Mouse (Mus musculus): ENCODE data around the gene Eml4. TPM values are rescaled to one million over a fixed set of nuclear protein-coding genes. Genes with fewer than 3 reads are reported as not detected.
A peak's percentile ranks its signal among the peaks of the same experiment; 100 is the strongest.

Eml4 gene
- total RNA-seq, 2 experiments from 2014 or later: 38.0 to 79.6 TPM

GRCm38 (mm10) chr17:83340895-83341524, 9.7 kb upstream of the Eml4 start:
- ATAC-seq (replicated peaks; ENCODE audit: poor library complexity): no peak

GRCm38 (mm10) chr17:83344226-83344625, 6.5 kb upstream of the Eml4 start:
- no peak for ATAC-seq (replicated peaks; ENCODE audit: poor library complexity)

- peak; percentile 61 for ATAC-seq (replicated peaks; ENCODE audit: poor library complexity)
Measured at GRCm38 (mm10) chr17:83348056-83348822, 2.5 kb upstream of the Eml4 start.

- peak; percentile 2; the same call in 1 of the 2 replicates for ATAC-seq (replicated peaks; ENCODE audit: poor library complexity)
Measured at GRCm38 (mm10) chr17:83351119-83351531, 394 bp downstream of the Eml4 start.

GRCm38 (mm10) chr17:83351601-83352413, 1.1 kb downstream of the Eml4 start:
- peak; percentile 56 for ATAC-seq (replicated peaks; ENCODE audit: poor library complexity)

- no peak for ATAC-seq (replicated peaks; ENCODE audit: poor library complexity)
Measured at GRCm38 (mm10) chr17:83352456-83352855, 1.7 kb downstream of the Eml4 start.

- ATAC-seq (replicated peaks; ENCODE audit: poor library complexity): no peak
Measured at GRCm38 (mm10) chr17:83353011-83353410, 2.3 kb downstream of the Eml4 start.

- no peak for ATAC-seq (replicated peaks; ENCODE audit: poor library complexity)
Measured at GRCm38 (mm10) chr17:83353460-83353859, 2.7 kb downstream of the Eml4 start.

GRCm38 (mm10) chr17:83355481-83355880, 4.8 kb downstream of the Eml4 start:
- ATAC-seq (replicated peaks; ENCODE audit: poor library complexity): no peak

GRCm38 (mm10) chr17:83359934-83360333, 9.2 kb downstream of the Eml4 start:
- ATAC-seq (replicated peaks; ENCODE audit: poor library complexity): no peak

GRCm38 (mm10) chr17:83360796-83361566, 10.2 kb downstream of the Eml4 start:
- ATAC-seq (replicated peaks; ENCODE audit: poor library complexity): 0 out of 2 replicates have a peak, but pooled peaks have one; percentile 29

GRCm38 (mm10) chr17:83363081-83363480, 12.3 kb downstream of the Eml4 start:
- no peak for ATAC-seq (replicated peaks; ENCODE audit: poor library complexity)

GRCm38 (mm10) chr17:83364296-83364695, 13.6 kb downstream of the Eml4 start:
- no peak for ATAC-seq (replicated peaks; ENCODE audit: poor library complexity)

GRCm38 (mm10) chr17:83365130-83365529, 14.4 kb downstream of the Eml4 start:
- ATAC-seq (replicated peaks; ENCODE audit: poor library complexity): no peak

- ATAC-seq (replicated peaks; ENCODE audit: poor library complexity): no peak
Measured at GRCm38 (mm10) chr17:83365614-83366355, 15.1 kb downstream of the Eml4 start.

GRCm38 (mm10) chr17:83367387-83367786, 16.7 kb downstream of the Eml4 start:
- ATAC-seq (replicated peaks; ENCODE audit: poor library complexity): no peak

- no peak for ATAC-seq (replicated peaks; ENCODE audit: poor library complexity)
Measured at GRCm38 (mm10) chr17:83374123-83374522, 23.4 kb downstream of the Eml4 start.

GRCm38 (mm10) chr17:83375848-83376247, 25.1 kb downstream of the Eml4 start:
- no peak for ATAC-seq (replicated peaks; ENCODE audit: poor library complexity)

GRCm38 (mm10) chr17:83376801-83377200, 26.1 kb downstream of the Eml4 start:
- no peak for ATAC-seq (replicated peaks; ENCODE audit: poor library complexity)
